Comparison of ENCODE assay signal across 19 mouse cellular contexts in genomic region chr9:57229726-57230125, GRCm38 (mm10). TPM values are rescaled to one million over a fixed set of nuclear protein-coding genes. Genes with fewer than 3 reads are reported as not detected.
DNase-seq lines count a peak whose midpoint lies in the region; ATAC-seq lines count a peak whose summit lies in the region.
"Had no signal": no experiment of that assay in that cellular context is flagged by ENCODE, and none has a peak within 500 bp of the region (broad histone marks: within the 10 kb centered on the region; RNA-seq: fewer than 3 reads in every experiment).

No protein-coding gene starts in this region.

- DNase-seq in adrenal gland, postnatal 10 days, result peak; percentile 56
- no peak for DNase-seq in adrenal gland, postnatal 25 days
- DNase-seq in lung, postnatal 36 days, result peak; percentile 21
- no peak for DNase-seq in lung, adult 18-20 months
- DNase-seq in kidney, postnatal 14 days, result peak; percentile 85
- DNase-seq in testis, postnatal 14 days (ENCODE audit: low spot score), result no peak
- no peak for DNase-seq in midbrain, embryonic 11.5 days (ENCODE audit: low spot score, missing footprints)
- DNase-seq: cerebellum, adult 2 months; forebrain, postnatal 0 days; gastrocnemius, postnatal 14 days; left cerebral cortex, postnatal 4 days; lung, adult 2 months; right cerebral cortex, postnatal 25 days; thymus, adult 2 months had no signal

- H3K4me2 ChIP-seq in midbrain, embryonic 11.5 days, result no peak overlapping the region

- H3K36me3 ChIP-seq in midbrain, embryonic 11.5 days (ENCODE audit: control insufficient read depth, insufficient read depth, low read length), result no peaks in the 10 kb centered on the region
- H3K36me3 ChIP-seq: hindbrain, embryonic 10.5 days had no signal

- 84% methylated on average over 4 of the region's 4 CpGs for WGBS in midbrain, embryonic 11.5 days

- no peaks in the 10 kb centered on the region for H3K4me1 ChIP-seq in midbrain, embryonic 11.5 days (ENCODE audit: control insufficient read depth, insufficient read depth, low read length)

- no peaks in the 10 kb centered on the region for H3K9me3 ChIP-seq in midbrain, embryonic 11.5 days (ENCODE audit: control insufficient read depth, low read length)
- H3K9me3 ChIP-seq: hindbrain, embryonic 10.5 days had no signal

- H3K4me3 ChIP-seq in midbrain, embryonic 11.5 days (ENCODE audit: low read depth, low read length), result no peak overlapping the region
- H3K4me3 ChIP-seq: hindbrain, embryonic 10.5 days had no signal

- H3K27me3 ChIP-seq in midbrain, embryonic 11.5 days (ENCODE audit: control insufficient read depth, insufficient read depth, low read length), result no peaks in the 10 kb centered on the region

- no peak overlapping the region for H3K27ac ChIP-seq in midbrain, embryonic 11.5 days (ENCODE audit: low read depth, low read length)
- H3K27ac ChIP-seq: hindbrain, embryonic 10.5 days had no signal

- no peak overlapping the region for H3K9ac ChIP-seq in midbrain, embryonic 11.5 days (ENCODE audit: low read length)
- H3K9ac ChIP-seq: forebrain, postnatal 0 days had no signal

- no peak for ATAC-seq in megakaryocyte-erythroid progenitor cell, adult 5-6 weeks (replicated peaks; ENCODE audit: low FRiP score, low TSS enrichment, poor library complexity, severe bottlenecking)
- ATAC-seq in midbrain, embryonic 11.5 days (ENCODE audit: low FRiP score), result no peak
- ATAC-seq: forebrain, postnatal 0 days; inflammation-experienced regulatory T-cells, adult 6 months had no signal

RNA-seq across cellular contexts. Expression of gene Trcg1, which starts 6.6 kb away (rescaled TPM):
- not detected for total RNA-seq in adrenal gland, postnatal 10 days (2021)
- total RNA-seq in adrenal gland, postnatal 25 days (2021), result not detected in 2 replicates
- total RNA-seq in megakaryocyte-erythroid progenitor cell, adult 5-6 weeks (2014; fragmentation: Nextera tagmentation), result not detected in 2 replicates
- total RNA-seq in megakaryocyte-erythroid progenitor cell, adult 5-6 weeks (2017), result not detected in 2 replicates
- polyA plus RNA-seq in midbrain, embryonic 11.5 days (2014; fragmentation: Nextera tagmentation; extraction: Ambion mirVana), result not detected in 2 replicates
- total RNA-seq: forebrain, postnatal 0 days; gastrocnemius, postnatal 14 days; layer of hippocampus, postnatal 10 days; left cerebral cortex, postnatal 4 days had no signal
- polyA plus RNA-seq: cerebellum, adult 2 months; forebrain, postnatal 0 days; heart, embryonic 14.5 days; hindbrain, embryonic 10.5 days; inflammation-experienced regulatory T-cells, adult 6 months; lung, adult 2 months had no signal

RNA-seq across cellular contexts. Expression of gene 1700017B05Rik, which starts 32.7 kb away (rescaled TPM):
- total RNA-seq in adrenal gland, postnatal 10 days (2021), result 10 to 100 TPM; 38.2 to 40.2 TPM
- 40.7 and 45.1 TPM in 2 replicates for total RNA-seq in adrenal gland, postnatal 25 days (2021)
- 81.6 and 83.6 TPM in 2 replicates for total RNA-seq in megakaryocyte-erythroid progenitor cell, adult 5-6 weeks (2014; fragmentation: Nextera tagmentation)
- total RNA-seq in megakaryocyte-erythroid progenitor cell, adult 5-6 weeks (2017), result 13.8 and 33.3 TPM in 2 replicates
- polyA plus RNA-seq in midbrain, embryonic 11.5 days (2014; fragmentation: Nextera tagmentation; extraction: Ambion mirVana), result 6.4 and 9.3 TPM in 2 replicates

Comparison
In these comparisons a context has a peak if more than half of its experiments do, and no peak if none do; other contexts are left out.
1. DNase-seq: peak in adrenal gland, postnatal 10 days (single experiment), lung, postnatal 36 days (single experiment) and kidney, postnatal 14 days (single experiment); none in adrenal gland, postnatal 25 days (single experiment), lung, adult 18-20 months (0 of 2), testis, postnatal 14 days (single experiment) and midbrain, embryonic 11.5 days (single experiment).